Mouse (Mus musculus) kidney, adult 9 months (tissue): Measurements from ENCODE around the gene Ppp3ca.

Experiments used
- DNase-seq: peaks from one replicate; pipeline ENCODE4 v3.0.0; 2022

Gene Ppp3ca

GRCm38 (mm10) chr3:136670110-136670359 is at the start of gene Ppp3ca:
Gene Ppp3ca, plus strand, starts transcription at chr3:136670124.
- DNase-seq: no peak

- no peak for DNase-seq
These were observed 29.2 kb upstream of the Ppp3ca start for GRCm38 (mm10) chr3:136640544-136641230.

GRCm38 (mm10) chr3:136650966-136651365 is 19.0 kb upstream of the Ppp3ca start:
- no peak for DNase-seq

- DNase-seq: no peak
These were observed 18.4 kb upstream of the Ppp3ca start for GRCm38 (mm10) chr3:136651496-136651895.

GRCm38 (mm10) chr3:136656460-136657035 is 13.4 kb upstream of the Ppp3ca start:
- no peak for DNase-seq

- no peak for DNase-seq
These were observed 11.2 kb upstream of the Ppp3ca start for GRCm38 (mm10) chr3:136658681-136659080.

- DNase-seq: no peak
These were observed 4.8 kb upstream of the Ppp3ca start for GRCm38 (mm10) chr3:136665119-136665518.

- peak; percentile 52 for DNase-seq
These were observed 1.9 kb upstream of the Ppp3ca start for GRCm38 (mm10) chr3:136668072-136668471.

- DNase-seq: peak; percentile 100
These were observed 454 bp upstream of the Ppp3ca start for GRCm38 (mm10) chr3:136669231-136670109.

- DNase-seq: peak; percentile 86
These were observed 622 bp downstream of the Ppp3ca start for GRCm38 (mm10) chr3:136670360-136671131.

- peak; percentile 77 for DNase-seq
These were observed 1.4 kb downstream of the Ppp3ca start for GRCm38 (mm10) chr3:136671161-136671939.

- no peak for DNase-seq
These were observed 2.0 kb downstream of the Ppp3ca start for GRCm38 (mm10) chr3:136671940-136672278.

- DNase-seq: no peak
These were observed 2.9 kb downstream of the Ppp3ca start for GRCm38 (mm10) chr3:136672870-136673269.

GRCm38 (mm10) chr3:136673363-136673762 is 3.4 kb downstream of the Ppp3ca start:
- no peak for DNase-seq

GRCm38 (mm10) chr3:136674486-136674885 is 4.6 kb downstream of the Ppp3ca start:
- DNase-seq: no peak

GRCm38 (mm10) chr3:136676991-136677390 is 7.1 kb downstream of the Ppp3ca start:
- DNase-seq: no peak

GRCm38 (mm10) chr3:136678386-136678785 is 8.5 kb downstream of the Ppp3ca start:
- no peak for DNase-seq

GRCm38 (mm10) chr3:136679903-136680491 is 10.1 kb downstream of the Ppp3ca start:
- DNase-seq: no peak

GRCm38 (mm10) chr3:136682242-136682641 is 12.3 kb downstream of the Ppp3ca start:
- DNase-seq: no peak

- no peak for DNase-seq
These were observed 14.5 kb downstream of the Ppp3ca start for GRCm38 (mm10) chr3:136684191-136684958.

GRCm38 (mm10) chr3:136686429-136686828 is 16.5 kb downstream of the Ppp3ca start:
- no peak for DNase-seq
